Mouse (Mus musculus): Measurements from ENCODE around the gene Rptor. TPM values are rescaled to one million over a fixed set of nuclear protein-coding genes. Genes with fewer than 3 reads are reported as not detected.

Gene Rptor
- polyA plus RNA-seq (2012; rRNA removed): 35.2 and 36.0 TPM in 2 replicates

GRCm38 (mm10) chr11:119602763-119603526 is at the start of gene Rptor:
Rptor (plus strand) TSS chr11:119602905.
- peak within 1 kb of the TSS; percentile 66 for H3K27ac ChIP-seq (ENCODE audit: insufficient read depth, low read length)
- TF ChIP-seq CTCF (IDR thresholded peaks at IDR 0.05; ENCODE audit: extremely low read depth, insufficient read depth, low read length): no peak
- peak; percentile 85 for TF ChIP-seq POLR2A (IDR thresholded peaks at IDR 0.05; ENCODE audit: extremely low read depth, insufficient read depth, low read length)
- peaks cover 5% of the 10 kb centered on the region; the same call in 1 of the 2 replicates for H3K4me1 ChIP-seq (ENCODE audit: control insufficient read depth, insufficient read depth, low read length)
- H3K4me3 ChIP-seq (ENCODE audit: insufficient read depth, low read length): peak within 1 kb of the TSS; percentile 62

- Histone ChIP-seq H3K27ac (ENCODE audit: insufficient read depth, low read length) (no peak overlapping the region), H3K4me3 (ENCODE audit: insufficient read depth, low read length) (no peak overlapping the region), H3K4me1 (ENCODE audit: control insufficient read depth, insufficient read depth, low read length) (no peaks in the 10 kb centered on the region; the same call in 1 of the 2 replicates)
- TF ChIP-seq CTCF (IDR thresholded peaks at IDR 0.05; ENCODE audit: extremely low read depth, insufficient read depth, low read length) (no peak), POLR2A (IDR thresholded peaks at IDR 0.05; ENCODE audit: extremely low read depth, insufficient read depth, low read length) (no peak)
Observed at GRCm38 (mm10) chr11:119554706-119555105, 48.0 kb upstream of the Rptor start.

GRCm38 (mm10) chr11:119555170-119555569 is 47.5 kb upstream of the Rptor start:
- no peak for TF ChIP-seq POLR2A (IDR thresholded peaks at IDR 0.05; ENCODE audit: extremely low read depth, insufficient read depth, low read length)
- no peak for TF ChIP-seq CTCF (IDR thresholded peaks at IDR 0.05; ENCODE audit: extremely low read depth, insufficient read depth, low read length)

GRCm38 (mm10) chr11:119557940-119558869 is 44.5 kb upstream of the Rptor start:
- H3K27ac ChIP-seq (ENCODE audit: insufficient read depth, low read length): no peak overlapping the region
- H3K4me3 ChIP-seq (ENCODE audit: insufficient read depth, low read length): no peak overlapping the region
- no peak for TF ChIP-seq CTCF (IDR thresholded peaks at IDR 0.05; ENCODE audit: extremely low read depth, insufficient read depth, low read length)
- no peak for TF ChIP-seq POLR2A (IDR thresholded peaks at IDR 0.05; ENCODE audit: extremely low read depth, insufficient read depth, low read length)
- no peaks in the 10 kb centered on the region for H3K4me1 ChIP-seq (ENCODE audit: control insufficient read depth, insufficient read depth, low read length)

More at GRCm38 (mm10) chr11:119555170-119555569, 47.5 kb upstream of the Rptor start:
- no peaks in the 10 kb centered on the region; the same call in 1 of the 2 replicates for H3K4me1 ChIP-seq (ENCODE audit: control insufficient read depth, insufficient read depth, low read length)
- no peak overlapping the region for H3K4me3 ChIP-seq (ENCODE audit: insufficient read depth, low read length)
- no peak overlapping the region for H3K27ac ChIP-seq (ENCODE audit: insufficient read depth, low read length)

- Histone ChIP-seq H3K27ac (ENCODE audit: insufficient read depth, low read length) (no peak overlapping the region), H3K4me3 (ENCODE audit: insufficient read depth, low read length) (no peak overlapping the region), H3K4me1 (ENCODE audit: control insufficient read depth, insufficient read depth, low read length) (no peaks in the 10 kb centered on the region)
- TF ChIP-seq CTCF (IDR thresholded peaks at IDR 0.05; ENCODE audit: extremely low read depth, insufficient read depth, low read length): no peak
- TF ChIP-seq POLR2A (IDR thresholded peaks at IDR 0.05; ENCODE audit: extremely low read depth, insufficient read depth, low read length): no peak
Observed at GRCm38 (mm10) chr11:119558870-119559610, 43.7 kb upstream of the Rptor start.

GRCm38 (mm10) chr11:119562286-119562685 is 40.4 kb upstream of the Rptor start:
- Histone ChIP-seq H3K27ac (ENCODE audit: insufficient read depth, low read length) (no peak overlapping the region), H3K4me1 (ENCODE audit: control insufficient read depth, insufficient read depth, low read length) (no peaks in the 10 kb centered on the region), H3K4me3 (ENCODE audit: insufficient read depth, low read length) (no peak overlapping the region)
- TF ChIP-seq POLR2A (IDR thresholded peaks at IDR 0.05; ENCODE audit: extremely low read depth, insufficient read depth, low read length) (no peak), CTCF (IDR thresholded peaks at IDR 0.05; ENCODE audit: extremely low read depth, insufficient read depth, low read length) (no peak)

- H3K27ac ChIP-seq (ENCODE audit: insufficient read depth, low read length): no peak overlapping the region
- TF ChIP-seq CTCF (IDR thresholded peaks at IDR 0.05; ENCODE audit: extremely low read depth, insufficient read depth, low read length) (no peak), POLR2A (IDR thresholded peaks at IDR 0.05; ENCODE audit: extremely low read depth, insufficient read depth, low read length) (no peak)
- H3K4me3 ChIP-seq (ENCODE audit: insufficient read depth, low read length): no peak overlapping the region
- no peaks in the 10 kb centered on the region for H3K4me1 ChIP-seq (ENCODE audit: control insufficient read depth, insufficient read depth, low read length)
Observed at GRCm38 (mm10) chr11:119563166-119563565, 39.5 kb upstream of the Rptor start.

- Histone ChIP-seq H3K4me1 (ENCODE audit: control insufficient read depth, insufficient read depth, low read length) (no peaks in the 10 kb centered on the region), H3K4me3 (ENCODE audit: insufficient read depth, low read length) (no peak overlapping the region), H3K27ac (ENCODE audit: insufficient read depth, low read length) (no peak overlapping the region)
- no peak for TF ChIP-seq CTCF (IDR thresholded peaks at IDR 0.05; ENCODE audit: extremely low read depth, insufficient read depth, low read length)
- TF ChIP-seq POLR2A (IDR thresholded peaks at IDR 0.05; ENCODE audit: extremely low read depth, insufficient read depth, low read length): no peak
Observed at GRCm38 (mm10) chr11:119564383-119564782, 38.3 kb upstream of the Rptor start.

GRCm38 (mm10) chr11:119565021-119565420 is 37.7 kb upstream of the Rptor start:
- Histone ChIP-seq H3K4me3 (ENCODE audit: insufficient read depth, low read length) (no peak overlapping the region), H3K4me1 (ENCODE audit: control insufficient read depth, insufficient read depth, low read length) (no peaks in the 10 kb centered on the region), H3K27ac (ENCODE audit: insufficient read depth, low read length) (no peak overlapping the region)
- TF ChIP-seq POLR2A (IDR thresholded peaks at IDR 0.05; ENCODE audit: extremely low read depth, insufficient read depth, low read length): no peak
- TF ChIP-seq CTCF (IDR thresholded peaks at IDR 0.05; ENCODE audit: extremely low read depth, insufficient read depth, low read length): no peak
